Mouse (Mus musculus) splenic B cell, adult 2 months (primary cell): ENCODE measurements at regions not wholly inside any gene's neighbourhood (a gene's known extent, or its start where the extent isn't known, plus 50 kb on each side); places are given as distances from the start of the nearest gene placed in this dataset.
"Not testable (repeated sequence)": the region's sequence is repeated elsewhere in the genome, so short reads cannot be mapped to it uniquely, and the experiment has no call there.

Experiments
- DNase-seq: peaks from one replicate; pipeline ENCODE4 v3.0.0-alpha.2; 2011; ENCODE audit warnings: low read depth, low spot score
- H3K27me3 ChIP-seq: 2 replicates; pipeline ENCODE4 v1.6.1; 2012; ENCODE audit warnings: mild to moderate bottlenecking, low read length, moderate library complexity, mixed read lengths; ENCODE audit not compliant: control insufficient read depth, poor library complexity, insufficient read depth, severe bottlenecking
- H3K36me3 ChIP-seq: 2 replicates; pipeline ENCODE4 v1.6.1; 2012; ENCODE audit warnings: mild to moderate bottlenecking, low read length, moderate library complexity, mixed read lengths; ENCODE audit not compliant: control insufficient read depth, poor library complexity, insufficient read depth, severe bottlenecking

GRCm38 (mm10) chr10:14333344-14333743 lies 212.1 kb downstream of the Adgrg6 start:
- DNase-seq, result no peak
- no peaks in the 10 kb centered on the region for H3K27me3 ChIP-seq
- H3K36me3 ChIP-seq, result no peaks in the 10 kb centered on the region

DNA sequence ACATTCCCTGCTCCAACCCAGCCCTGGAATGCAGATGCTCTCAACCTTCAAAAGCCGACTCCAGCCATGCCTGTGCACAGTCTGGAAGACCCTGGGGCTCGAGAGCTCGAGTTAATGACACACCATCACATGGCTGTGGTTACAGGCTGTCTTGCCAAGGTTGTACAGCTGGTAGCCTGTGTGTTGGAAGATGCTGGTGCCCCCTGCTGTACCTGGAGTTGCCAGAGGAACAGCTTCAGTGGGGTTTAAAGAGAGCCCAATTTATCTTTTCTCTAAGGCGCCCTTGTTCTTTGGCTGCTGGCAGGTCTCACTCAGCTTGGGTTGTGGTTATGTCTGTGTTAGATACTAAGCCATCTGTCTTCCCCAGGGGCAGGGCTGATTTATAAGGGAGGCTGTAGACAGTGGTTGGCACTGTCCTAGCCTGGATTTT lies 212.8 kb downstream of the Adgrg6 start:
- H3K36me3 ChIP-seq, result no peaks in the 10 kb centered on the region
- no peak for DNase-seq
- H3K27me3 ChIP-seq, result no peaks in the 10 kb centered on the region

- Histone ChIP-seq H3K36me3 (no peaks in the 10 kb centered on the region), H3K27me3 (no peaks in the 10 kb centered on the region)
- no peak for DNase-seq
Measured at GRCm38 (mm10) chr10:14328846-14329245, 216.6 kb downstream of the Adgrg6 start.

- Histone ChIP-seq H3K27me3 (no peaks in the 10 kb centered on the region), H3K36me3 (no peaks in the 10 kb centered on the region)
- no peak for DNase-seq
Measured at GRCm38 (mm10) chr10:14326229-14326628, 219.2 kb downstream of the Adgrg6 start.

DNA sequence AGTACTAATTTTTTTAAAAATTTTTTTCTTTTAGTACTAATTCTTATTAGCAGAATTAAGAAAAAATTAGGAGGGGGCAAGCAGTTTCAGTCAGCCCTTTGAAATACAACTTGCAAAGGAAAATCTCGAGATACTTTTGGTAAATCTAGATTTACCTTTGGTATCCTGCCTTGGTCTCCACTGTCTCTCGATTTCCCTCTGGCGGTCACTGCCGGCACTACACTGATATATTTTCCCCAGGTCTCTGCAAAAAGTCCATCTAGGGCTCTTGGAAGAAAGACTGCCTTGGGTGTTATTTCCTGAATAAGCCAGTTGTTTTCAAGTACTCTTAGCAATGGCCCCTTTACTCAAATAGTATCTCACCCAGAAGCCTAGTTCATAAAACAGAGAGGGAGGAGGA lies 224.0 kb downstream of the Adgrg6 start:
- no peaks in the 10 kb centered on the region for H3K36me3 ChIP-seq
- H3K27me3 ChIP-seq, result no peaks in the 10 kb centered on the region
- peak; percentile 79 for DNase-seq

DNA sequence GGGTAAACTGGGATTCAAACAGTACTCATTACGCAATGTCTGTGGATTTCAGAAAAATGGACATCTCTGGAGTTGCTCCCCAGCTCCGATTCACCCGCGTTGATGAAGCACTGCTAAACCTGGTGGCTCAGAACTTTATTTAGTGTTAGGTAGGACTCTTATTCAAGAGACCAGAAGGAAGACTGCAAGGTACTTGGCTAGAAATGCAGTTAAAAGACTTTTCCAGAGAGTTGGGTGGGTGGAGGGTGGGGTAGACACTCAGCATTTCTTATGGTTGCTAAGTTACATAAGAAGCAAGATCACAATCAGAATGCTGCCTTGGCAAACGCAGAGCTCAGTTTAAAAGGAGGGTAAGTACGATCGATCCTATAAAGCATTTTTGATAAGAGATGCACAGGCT lies 230.2 kb downstream of the Adgrg6 start:
- Histone ChIP-seq H3K36me3 (no peaks in the 10 kb centered on the region), H3K27me3 (no peaks in the 10 kb centered on the region)
- DNase-seq, result no peak

- no peak for DNase-seq
Measured at GRCm38 (mm10) chr10:14314607-14315006, 230.9 kb downstream of the Adgrg6 start.

GRCm38 (mm10) chr10:14314004-14314581 lies 231.4 kb downstream of the Adgrg6 start:
- DNase-seq, result no peak
- no peaks in the 10 kb centered on the region for H3K36me3 ChIP-seq
- H3K27me3 ChIP-seq, result no peaks in the 10 kb centered on the region

More at GRCm38 (mm10) chr10:14314607-14315006, 230.9 kb downstream of the Adgrg6 start:
- Histone ChIP-seq H3K27me3 (no peaks in the 10 kb centered on the region), H3K36me3 (no peaks in the 10 kb centered on the region)

GRCm38 (mm10) chr10:14312959-14313358 lies 232.5 kb downstream of the Adgrg6 start:
- Histone ChIP-seq H3K36me3 (no peaks in the 10 kb centered on the region), H3K27me3 (no peaks in the 10 kb centered on the region)
- no peak for DNase-seq

DNA sequence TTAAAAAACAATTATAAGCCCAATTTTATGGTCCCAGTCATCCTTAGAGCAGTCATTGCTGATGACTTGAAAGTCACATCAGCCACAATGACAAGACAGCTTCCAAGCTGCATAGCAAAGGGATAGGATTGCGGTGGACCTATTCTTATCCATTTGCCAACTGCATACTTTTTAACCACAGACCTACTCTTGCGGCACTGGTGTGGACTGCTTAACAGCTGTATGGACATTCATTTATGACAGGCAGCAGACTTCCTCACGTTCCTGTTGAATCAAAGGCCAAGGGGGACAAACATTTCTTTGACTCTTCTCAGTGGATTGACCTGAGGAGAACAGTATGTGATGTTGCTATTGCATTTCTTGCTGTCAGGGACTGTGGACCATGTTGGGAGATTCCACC lies 233.5 kb downstream of the Adgrg6 start:
- H3K36me3 ChIP-seq, result no peaks in the 10 kb centered on the region
- no peaks in the 10 kb centered on the region for H3K27me3 ChIP-seq
- no peak for DNase-seq

DNA sequence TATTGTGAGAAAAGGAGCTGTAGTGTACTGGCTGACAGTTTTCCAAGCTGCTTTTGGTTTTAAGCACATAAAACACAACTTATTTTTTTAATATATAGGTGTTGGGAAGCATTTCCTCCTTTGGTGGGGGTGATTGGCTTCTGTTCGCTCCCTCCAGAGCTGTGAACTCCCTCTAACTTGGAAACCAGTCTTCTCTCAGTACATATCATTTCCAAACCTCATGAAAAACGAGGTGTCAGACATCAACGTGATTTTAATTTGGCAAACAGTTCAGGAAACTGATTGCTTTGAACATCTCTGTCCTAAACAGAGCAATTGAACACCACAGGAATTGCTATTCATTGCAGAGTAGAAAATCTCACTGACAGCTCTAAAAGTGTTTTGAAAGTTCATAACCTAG lies 238.6 kb downstream of the Adgrg6 start:
- Histone ChIP-seq H3K27me3 (no peaks in the 10 kb centered on the region), H3K36me3 (no peaks in the 10 kb centered on the region)
- no peak for DNase-seq

DNA sequence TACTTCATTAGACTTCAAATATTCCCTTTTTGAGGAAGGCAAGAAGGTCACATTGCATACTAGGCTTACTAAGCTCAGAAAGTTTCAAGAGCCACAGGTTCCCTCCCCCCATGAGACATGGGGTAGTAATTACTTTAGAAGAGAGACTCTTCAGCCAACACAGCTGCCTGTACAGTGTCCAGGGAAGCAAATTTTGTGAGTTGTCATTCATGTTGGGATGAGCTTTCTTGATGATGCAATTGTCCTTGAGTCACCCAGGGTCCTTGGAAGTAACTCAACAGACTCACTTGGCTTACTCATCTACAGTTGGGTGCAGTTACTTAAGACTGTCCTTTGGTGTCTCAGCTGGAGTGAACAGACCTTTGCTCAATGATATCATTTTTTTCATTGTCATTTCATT lies 242.0 kb downstream of the Adgrg6 start:
- H3K36me3 ChIP-seq, result no peaks in the 10 kb centered on the region
- no peak for DNase-seq
- H3K27me3 ChIP-seq, result no peaks in the 10 kb centered on the region

GRCm38 (mm10) chr10:14296147-14296546 lies 249.3 kb downstream of the Adgrg6 start:
- DNase-seq, result no peak

DNA sequence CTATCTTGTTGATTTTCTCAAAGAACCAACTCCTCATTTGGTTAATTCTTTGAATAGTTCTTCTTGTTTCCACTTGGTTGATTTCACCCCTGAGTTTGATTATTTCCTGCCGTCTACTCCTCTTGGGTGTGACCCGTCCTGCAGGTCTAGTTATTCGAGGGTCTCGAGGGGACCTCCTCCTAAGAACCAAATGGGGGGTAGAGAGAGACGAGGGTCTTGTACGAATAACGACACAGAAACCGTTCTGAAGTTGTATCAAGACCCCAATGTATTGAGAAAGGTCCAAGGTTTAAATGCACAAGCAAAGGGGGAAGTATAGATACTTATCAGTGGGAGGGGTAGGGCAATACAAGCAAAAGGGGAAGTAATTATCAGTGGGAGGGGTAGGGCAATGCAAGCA lies 252.8 kb downstream of the Adgrg6 start:
- not testable (repeated sequence) for H3K36me3 ChIP-seq, DNase-seq, H3K27me3 ChIP-seq

More at GRCm38 (mm10) chr10:14296147-14296546, 249.3 kb downstream of the Adgrg6 start:
- Histone ChIP-seq H3K27me3 (no peaks in the 10 kb centered on the region), H3K36me3 (no peaks in the 10 kb centered on the region)

GRCm38 (mm10) chr10:14287551-14287950 lies 257.9 kb downstream of the Adgrg6 start:
- H3K36me3 ChIP-seq, result no peaks in the 10 kb centered on the region
- H3K27me3 ChIP-seq, result no peaks in the 10 kb centered on the region
- no peak for DNase-seq

GRCm38 (mm10) chr10:14276631-14277030 lies 268.8 kb downstream of the Adgrg6 start:
- no peak for DNase-seq
- no peaks in the 10 kb centered on the region for H3K27me3 ChIP-seq
- H3K36me3 ChIP-seq, result no peaks in the 10 kb centered on the region
